Mouse (Mus musculus): ENCODE data around the gene Crocc. TPM values are rescaled to one million over a fixed set of nuclear protein-coding genes. Genes with fewer than 3 reads are reported as not detected.
A peak's percentile ranks its signal among the peaks of the same experiment; 100 is the strongest.

Gene Crocc
- total RNA-seq, 1 experiment from 2014 or later, result 12.1 TPM

DNA sequence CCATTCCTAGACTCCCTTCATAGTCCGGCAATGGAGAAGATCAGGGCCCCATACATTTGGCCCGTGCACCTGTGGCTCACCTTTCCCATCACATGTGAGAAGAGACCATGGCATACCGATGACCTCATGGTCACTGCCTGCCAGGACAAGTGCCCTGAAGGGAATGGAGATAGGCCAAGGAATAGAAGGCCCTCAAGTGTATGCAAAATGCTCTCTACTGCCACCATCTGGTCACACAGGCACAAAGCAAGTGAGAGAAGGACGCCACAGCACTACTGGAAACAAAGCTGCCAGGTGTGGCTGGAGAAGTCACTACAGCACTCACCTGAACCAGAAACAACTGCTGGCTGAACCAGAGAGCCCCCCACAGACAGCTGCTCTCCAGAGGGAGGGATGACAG, 9.4 kb upstream of the Crocc start:
- ATAC-seq (replicated peaks; ENCODE audit: insufficient number of reproducible peaks, low FRiP score, low TSS enrichment, poor library complexity, severe bottlenecking), result peak; percentile 55

DNA sequence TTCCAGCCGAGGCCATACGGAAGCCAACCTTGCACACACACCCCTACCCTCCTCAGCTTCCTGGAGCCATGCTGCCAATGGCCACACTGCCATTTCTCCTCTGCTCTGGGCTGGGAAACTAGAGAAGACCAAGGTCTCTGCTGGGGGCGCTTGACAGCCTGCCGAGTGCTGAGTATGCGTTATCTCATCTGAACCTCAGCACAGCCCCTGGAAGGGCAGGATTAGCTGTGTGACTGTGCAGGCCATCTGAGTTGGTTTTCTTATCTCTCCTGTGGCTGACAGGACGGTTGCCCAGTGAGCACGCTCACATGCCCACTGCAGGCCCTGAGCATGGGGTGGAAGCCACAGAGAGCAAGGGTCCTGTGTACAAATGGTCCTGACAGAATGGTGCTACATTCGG, 8.3 kb upstream of the Crocc start:
- ATAC-seq (replicated peaks; ENCODE audit: insufficient number of reproducible peaks, low FRiP score, low TSS enrichment, poor library complexity, severe bottlenecking), result no peak

DNA sequence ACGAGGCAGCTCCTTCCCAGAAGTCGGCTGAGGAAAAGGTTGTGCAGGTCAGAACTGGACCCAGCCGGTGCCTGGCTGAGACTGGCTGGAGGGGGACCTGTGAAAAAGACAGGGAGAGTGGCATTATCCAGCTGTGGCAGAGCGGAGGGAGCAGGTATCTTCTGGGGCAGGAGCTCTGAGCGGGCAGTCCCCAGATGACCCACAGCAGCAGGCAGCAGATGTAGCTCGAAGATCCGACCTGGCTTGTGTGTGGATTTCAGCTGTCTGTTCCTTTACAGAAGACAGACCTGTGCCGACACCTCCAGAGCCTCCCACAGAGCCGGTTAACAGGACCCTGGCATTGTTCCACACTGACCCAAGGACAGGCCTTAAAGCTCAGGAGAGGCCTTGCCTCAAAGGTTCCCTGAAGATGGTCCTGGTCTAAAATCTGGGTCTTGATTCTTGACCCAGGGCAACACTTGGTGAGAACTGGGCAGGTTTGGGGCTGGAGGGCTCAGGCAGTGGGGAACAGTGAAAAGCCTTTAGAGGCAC, 7.2 kb upstream of the Crocc start:
- no peak for ATAC-seq (replicated peaks; ENCODE audit: insufficient number of reproducible peaks, low FRiP score, low TSS enrichment, poor library complexity, severe bottlenecking)

DNA sequence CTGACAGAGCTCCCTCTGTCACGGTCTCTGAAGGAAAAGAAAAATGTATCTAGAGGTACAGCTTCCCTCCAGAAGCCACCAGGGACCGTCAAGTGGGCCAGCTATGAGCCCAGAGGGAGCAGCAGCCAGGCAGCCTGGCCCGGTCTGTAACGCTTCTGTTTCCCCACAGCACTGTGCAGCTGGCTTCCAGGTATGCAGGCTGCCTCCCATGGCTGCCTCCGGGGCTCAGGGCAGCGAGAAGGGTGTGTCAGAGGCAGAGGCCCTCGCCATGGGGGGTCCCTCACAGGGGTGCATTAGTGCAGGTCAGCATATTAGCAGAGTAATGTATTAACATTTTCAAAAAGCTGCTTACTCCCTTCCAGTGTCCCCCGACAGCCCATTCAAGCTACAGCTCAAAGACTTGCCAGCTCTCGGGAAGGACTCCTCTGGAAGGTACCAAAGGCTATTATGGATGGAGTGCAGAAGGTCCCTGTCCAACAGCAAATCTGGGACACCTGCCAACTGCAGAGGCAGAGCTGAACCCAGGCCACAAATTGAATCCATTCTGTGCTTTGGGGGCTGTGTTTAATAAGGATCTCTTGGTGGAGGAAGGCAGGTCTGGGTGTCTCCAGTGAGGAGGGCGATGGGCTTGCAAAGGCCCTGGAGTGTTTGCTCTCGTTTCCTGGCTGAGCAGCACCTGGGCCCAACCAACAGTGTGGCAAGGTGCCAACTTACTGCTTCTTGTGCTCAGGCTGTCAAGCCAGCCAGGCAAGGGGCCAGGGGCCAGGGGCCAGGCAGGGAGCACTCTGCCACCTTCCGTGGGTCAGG, 6.6 kb upstream of the Crocc start:
- no peak for ATAC-seq (replicated peaks; ENCODE audit: insufficient number of reproducible peaks, low FRiP score, low TSS enrichment, poor library complexity, severe bottlenecking)

DNA sequence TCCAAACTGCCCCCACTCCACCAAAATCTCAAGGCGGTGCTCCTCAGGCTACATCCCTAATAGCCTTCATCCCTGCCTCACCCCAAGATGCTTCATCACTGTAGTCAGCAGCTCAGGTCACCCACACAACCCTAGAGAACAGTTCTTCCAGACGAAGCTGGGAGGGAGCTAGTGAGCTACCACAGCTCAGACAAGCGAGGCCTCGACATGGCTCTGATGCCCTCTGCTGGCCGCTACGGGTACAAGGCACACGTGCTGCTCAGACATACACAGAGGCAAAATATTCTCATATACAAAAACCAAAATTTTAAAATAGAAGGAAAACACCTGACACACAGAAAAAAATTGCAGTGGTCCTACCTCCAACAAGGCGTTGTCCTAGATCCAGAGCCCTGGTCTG, 4.8 kb upstream of the Crocc start:
- peak; percentile 69 for ATAC-seq (replicated peaks; ENCODE audit: insufficient number of reproducible peaks, low FRiP score, low TSS enrichment, poor library complexity, severe bottlenecking)

DNA sequence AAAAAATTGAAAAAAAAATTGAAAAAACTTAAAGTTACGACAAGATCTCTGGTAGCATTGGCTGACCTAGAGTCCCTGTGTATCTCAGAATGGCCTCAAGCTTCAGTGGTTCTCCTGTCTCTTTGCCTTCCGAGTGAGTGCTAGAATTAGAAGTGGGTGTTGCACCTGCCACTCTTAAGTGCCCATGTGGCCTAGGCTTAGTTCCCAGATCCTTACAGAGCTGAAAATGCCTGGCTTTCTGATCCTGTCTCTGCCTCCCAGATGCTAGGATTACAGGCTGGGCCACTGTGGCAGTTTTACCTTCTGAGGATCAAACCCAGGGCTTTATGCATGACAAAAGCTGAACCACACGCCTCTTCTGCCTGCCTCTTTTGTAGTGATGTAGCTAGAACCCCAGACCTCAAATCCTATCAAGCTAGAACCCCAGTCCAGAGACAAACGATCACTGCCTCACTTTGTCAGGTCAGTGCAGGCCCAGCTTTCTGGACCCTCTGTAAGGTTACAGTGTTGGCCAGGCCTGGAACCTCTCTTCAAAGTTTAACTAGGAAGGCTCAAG, 3.8 kb upstream of the Crocc start:
- no peak for ATAC-seq (replicated peaks; ENCODE audit: insufficient number of reproducible peaks, low FRiP score, low TSS enrichment, poor library complexity, severe bottlenecking)

DNA sequence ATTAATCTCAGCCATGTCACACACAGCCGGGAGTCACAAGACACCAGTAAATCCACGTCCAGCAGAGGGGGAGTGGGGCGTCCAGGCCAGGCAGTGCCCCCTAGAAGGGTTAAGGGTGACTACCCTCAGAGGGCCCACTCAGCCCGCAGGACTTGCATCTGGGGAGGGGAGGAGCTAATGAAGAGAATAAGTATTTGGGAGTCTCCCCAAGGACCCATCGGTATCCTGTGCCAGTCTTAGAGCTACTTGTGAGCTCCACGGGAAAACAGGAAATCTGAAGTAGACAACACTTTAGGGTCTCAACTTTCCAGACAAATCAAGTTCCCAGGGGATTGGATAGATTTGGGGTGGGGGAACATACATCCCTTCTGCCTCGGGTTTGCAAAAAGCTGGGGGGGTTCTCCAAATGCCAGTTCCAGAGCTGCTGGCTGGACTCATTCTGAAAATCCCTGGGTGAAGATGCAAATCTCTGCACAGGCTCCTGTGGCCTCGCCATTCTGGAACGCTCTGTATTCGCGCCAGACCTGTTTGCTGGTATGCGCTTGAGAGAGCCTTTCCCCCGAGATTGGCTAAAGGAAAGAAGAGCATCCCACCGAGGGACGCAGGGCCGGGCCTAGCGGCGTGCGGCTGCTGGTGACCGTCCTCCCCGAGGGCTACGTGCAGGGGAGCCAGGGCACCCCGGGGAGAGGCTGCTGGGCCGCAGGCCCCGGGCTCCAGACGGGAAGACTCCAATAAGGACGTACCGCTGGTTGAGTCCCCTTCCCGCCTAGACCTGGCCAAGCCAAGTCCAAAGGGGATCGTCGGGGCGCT, 529 bp downstream of the Crocc start:
- 0 out of 2 replicates have a peak, but pooled peaks have one; percentile 0 for ATAC-seq (replicated peaks; ENCODE audit: insufficient number of reproducible peaks, low FRiP score, low TSS enrichment, poor library complexity, severe bottlenecking)

DNA sequence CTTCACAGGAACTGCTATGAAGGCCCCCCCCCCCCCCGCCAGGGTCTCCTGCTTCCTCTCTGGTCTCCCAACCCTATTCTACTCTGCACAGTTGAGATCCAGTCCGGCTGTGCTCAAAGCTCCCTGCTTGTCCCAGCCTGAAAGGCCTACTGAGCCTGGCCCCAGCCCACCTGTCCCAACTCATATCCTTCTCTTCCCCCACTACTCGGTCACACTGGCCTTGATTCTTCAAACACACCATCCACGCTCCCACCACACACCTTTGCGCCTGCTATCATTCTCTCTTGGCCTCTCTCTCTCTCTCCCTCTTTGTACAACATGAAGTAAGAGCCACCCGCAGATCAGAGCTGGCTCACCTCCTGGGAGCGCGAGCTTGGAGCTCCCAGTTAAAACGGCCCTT, 1.5 kb downstream of the Crocc start:
- no peak for ATAC-seq (replicated peaks; ENCODE audit: insufficient number of reproducible peaks, low FRiP score, low TSS enrichment, poor library complexity, severe bottlenecking)

DNA sequence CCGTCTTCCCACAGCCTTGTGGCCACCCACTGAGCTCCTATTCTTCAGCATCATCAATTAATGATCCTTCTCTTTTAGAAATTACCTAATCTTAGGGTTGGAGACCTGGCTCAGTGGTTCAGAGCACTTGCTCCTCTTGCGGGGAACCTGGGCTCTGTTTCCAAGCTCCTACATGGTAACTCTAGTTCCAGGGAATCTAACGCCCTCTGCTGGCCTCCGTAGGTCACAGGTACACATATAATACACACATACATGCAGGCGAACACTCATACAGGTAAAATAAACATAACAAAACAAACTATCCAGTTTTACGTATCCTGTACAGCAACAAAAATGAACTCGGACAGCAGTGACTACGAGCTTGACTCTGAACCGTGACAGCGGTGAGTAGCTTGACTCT, 3.4 kb downstream of the Crocc start:
- ATAC-seq (replicated peaks; ENCODE audit: insufficient number of reproducible peaks, low FRiP score, low TSS enrichment, poor library complexity, severe bottlenecking), result no peak

DNA sequence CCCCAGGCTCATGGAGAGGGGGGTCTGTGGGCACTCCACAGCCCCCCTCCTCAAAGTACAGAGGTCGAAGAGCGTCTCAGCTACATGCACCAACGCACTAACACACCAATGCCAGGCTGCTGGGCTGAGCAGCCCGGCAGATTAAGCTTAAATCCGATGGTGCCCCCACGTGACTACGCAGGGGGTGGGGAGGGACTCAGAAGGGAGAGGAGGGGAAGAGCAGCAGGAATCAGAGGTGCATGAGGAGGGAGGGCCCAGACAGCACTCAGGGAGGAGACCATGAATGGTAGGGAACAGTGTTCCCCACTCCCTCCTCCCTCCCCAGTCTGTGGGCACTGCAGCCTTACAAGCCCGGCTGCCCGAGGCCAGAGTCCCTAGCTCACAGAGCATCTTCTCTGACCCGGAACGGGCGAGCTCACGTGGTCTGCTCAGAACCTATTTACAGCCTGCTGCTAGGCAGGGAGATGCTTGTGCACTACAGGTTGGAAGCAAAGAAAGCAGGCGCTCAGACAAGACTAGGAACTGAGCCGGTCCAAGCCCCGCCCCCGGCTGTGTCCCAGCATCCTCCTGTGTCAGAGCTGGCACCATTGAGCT, 6.7 kb downstream of the Crocc start:
- no peak for ATAC-seq (replicated peaks; ENCODE audit: insufficient number of reproducible peaks, low FRiP score, low TSS enrichment, poor library complexity, severe bottlenecking)

DNA sequence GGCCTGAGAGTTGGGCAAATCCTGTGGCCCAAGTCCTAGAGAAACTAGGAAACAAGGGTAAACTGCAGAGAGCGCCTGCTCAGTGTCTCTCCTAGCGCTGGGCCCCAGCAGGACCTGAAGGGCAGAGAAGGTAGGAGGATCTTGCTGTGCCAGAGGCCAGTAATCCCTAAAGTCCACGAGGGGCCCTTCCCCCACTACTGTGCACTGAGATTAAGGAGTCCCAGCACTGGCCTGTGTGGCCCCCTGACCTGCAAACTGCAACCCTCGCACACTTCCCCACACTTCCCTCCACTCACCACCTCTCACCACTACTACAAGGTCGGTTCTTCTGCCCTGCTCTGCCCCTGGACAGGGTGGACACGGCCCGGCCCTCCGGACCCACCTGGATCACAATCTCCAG, 7.2 kb downstream of the Crocc start:
- no peak for ATAC-seq (replicated peaks; ENCODE audit: insufficient number of reproducible peaks, low FRiP score, low TSS enrichment, poor library complexity, severe bottlenecking)

DNA sequence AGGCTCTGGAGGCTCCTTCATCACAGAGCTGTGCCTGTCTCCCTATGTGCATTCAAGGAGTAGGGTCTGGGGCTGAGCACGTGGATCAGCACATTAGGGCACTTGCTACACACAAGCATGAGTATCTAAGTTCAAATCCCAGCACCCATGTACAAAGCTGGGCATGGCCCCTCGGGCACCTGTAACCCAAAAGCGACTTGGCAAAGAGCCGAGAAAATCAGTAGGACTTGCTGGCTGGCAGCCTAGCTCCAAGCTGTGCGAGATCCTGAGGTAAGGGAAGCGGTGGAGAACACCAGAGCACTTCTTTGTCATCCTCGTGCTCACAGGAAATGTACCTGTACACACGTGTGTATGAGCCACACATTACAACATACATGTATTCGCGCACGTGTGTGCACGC, 7.9 kb downstream of the Crocc start:
- no peak for ATAC-seq (replicated peaks; ENCODE audit: insufficient number of reproducible peaks, low FRiP score, low TSS enrichment, poor library complexity, severe bottlenecking)

DNA sequence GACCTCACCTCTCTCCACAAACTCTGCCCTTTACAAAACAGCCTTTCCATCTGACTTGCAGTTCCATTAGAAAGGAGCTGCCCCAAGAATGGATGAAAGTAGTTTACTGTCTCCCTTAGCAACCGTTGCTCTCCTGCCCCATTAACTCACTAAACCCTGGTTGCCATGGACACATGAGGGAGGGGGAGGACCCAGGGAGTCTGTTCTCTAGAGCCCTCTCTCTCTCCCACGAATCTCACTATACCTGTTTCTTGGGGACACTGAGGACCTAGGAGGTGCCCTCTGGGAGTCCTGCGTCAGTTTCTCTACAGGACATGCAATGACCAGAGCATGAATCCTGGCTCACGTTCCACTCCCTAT, 10.9 kb downstream of the Crocc start:
- ATAC-seq (replicated peaks; ENCODE audit: insufficient number of reproducible peaks, low FRiP score, low TSS enrichment, poor library complexity, severe bottlenecking), result no peak

DNA sequence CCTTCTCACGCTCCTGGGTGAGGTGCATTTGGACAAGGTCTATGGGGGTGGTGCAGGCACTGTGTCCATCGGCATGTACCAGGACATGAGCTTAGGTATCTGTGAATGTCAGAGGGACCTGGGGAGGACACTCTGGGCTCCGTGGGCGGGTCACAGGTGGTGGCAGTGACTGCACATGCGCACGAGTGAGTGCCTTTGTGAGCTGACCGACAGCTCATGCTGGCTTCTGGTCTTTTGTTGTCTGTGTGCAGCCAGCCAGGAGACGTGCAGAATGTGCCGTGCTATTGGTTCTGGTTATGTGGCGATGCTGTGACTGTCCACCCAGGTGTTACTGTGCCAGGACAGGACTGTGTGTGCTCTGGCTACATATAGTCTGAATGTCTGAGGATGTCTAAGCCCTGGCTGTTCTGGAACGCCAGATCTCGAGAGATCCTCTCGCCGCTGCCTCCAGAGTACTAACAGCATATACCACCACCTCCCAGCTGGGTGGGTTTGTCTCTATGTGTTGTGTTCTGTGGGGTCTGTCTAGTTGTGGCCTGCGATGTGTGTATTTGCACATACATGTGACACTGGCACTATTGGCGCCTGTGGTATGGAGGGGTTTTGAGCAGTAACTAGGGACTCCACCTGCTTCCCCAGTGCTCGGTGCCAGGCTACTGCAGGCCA, 11.4 kb downstream of the Crocc start:
- ATAC-seq (replicated peaks; ENCODE audit: insufficient number of reproducible peaks, low FRiP score, low TSS enrichment, poor library complexity, severe bottlenecking), result no peak

DNA sequence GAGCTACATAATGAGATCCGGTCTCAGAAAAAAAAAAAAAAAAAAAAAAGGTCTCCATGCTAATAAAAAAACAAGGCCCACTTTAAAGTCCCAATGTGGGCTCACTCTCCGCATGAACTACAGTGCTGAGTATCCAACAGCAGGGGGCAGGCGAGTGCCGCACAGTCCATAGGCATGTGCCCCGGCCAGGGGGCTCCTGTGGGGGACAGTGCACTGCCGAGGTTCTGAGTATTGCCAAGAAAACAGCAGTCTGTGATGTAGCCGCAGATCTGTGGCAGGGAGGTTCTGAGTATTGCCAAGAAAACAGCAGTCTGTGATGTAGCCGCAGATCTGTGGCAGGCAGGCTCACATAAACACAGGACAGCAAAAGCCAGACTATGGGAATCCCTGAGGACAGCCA, 15.5 kb downstream of the Crocc start:
- ATAC-seq (replicated peaks; ENCODE audit: insufficient number of reproducible peaks, low FRiP score, low TSS enrichment, poor library complexity, severe bottlenecking), result 0 out of 2 replicates have a peak, but pooled peaks have one; percentile 48

DNA sequence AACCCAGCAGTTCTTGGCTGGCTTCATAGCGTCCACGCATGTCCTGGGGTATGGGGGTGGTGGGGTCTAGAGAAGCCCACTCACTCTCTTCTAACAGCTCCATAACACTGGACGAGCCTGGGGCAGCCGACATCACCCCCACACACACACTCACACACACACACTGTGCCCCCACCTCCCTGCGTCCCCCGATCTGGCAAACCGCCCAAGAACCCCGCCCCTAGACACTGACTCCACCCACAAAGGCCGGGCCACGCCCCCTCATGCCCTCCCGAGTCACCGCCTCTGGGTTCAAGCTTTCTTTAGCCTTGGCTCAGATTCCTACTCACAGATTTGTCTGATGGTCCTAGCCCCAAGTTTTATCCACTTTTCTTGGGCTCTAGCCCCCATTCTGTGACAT, 19.2 kb downstream of the Crocc start:
- no peak for ATAC-seq (replicated peaks; ENCODE audit: insufficient number of reproducible peaks, low FRiP score, low TSS enrichment, poor library complexity, severe bottlenecking)

DNA sequence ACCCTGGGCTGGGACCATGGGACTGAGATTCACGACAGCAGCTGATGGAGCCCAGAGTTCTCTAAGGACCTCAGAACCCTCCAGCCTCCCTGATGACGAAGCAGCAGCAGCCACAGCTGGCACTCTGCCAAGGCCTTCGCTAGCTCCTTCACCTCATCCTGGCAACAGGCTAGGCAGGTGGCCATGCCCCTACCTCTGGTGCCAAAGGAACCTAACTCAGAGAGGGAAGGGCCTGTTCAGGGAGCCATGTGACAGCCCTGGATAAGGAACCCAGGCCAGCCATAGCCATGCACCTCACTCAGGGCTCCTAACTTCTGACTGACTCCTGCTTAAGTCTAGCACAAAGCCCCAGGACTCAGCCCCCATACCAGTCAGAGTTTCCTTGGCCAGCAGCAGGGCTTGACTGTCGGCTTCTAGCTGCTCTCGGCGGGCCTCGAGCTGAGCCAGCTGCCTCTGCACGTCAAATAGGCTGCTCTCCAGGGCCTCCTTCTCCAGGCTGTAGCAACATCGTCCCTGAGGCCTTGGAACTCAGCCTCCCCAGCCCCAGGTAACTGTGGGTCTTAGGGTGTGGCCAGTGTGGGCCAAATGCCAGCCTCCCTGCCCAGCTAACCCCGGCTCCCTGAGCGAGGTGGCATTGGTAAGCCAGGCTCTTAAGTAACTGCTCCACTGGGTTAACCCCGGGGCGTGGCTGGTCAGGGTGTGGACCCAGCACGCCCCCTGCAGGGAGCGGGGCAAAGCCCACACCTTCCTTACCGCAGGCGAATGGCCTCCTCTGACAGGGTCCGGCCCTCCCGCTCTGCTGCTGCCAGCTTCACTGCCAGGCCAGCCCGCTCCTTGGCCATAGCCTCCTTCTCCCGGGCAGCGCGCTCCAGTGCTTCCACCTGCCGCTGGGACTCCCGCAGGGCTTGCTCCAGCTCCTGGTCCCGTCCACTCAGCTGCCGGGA, 26.5 kb downstream of the Crocc start:
- no peak for ATAC-seq (replicated peaks; ENCODE audit: insufficient number of reproducible peaks, low FRiP score, low TSS enrichment, poor library complexity, severe bottlenecking)

DNA sequence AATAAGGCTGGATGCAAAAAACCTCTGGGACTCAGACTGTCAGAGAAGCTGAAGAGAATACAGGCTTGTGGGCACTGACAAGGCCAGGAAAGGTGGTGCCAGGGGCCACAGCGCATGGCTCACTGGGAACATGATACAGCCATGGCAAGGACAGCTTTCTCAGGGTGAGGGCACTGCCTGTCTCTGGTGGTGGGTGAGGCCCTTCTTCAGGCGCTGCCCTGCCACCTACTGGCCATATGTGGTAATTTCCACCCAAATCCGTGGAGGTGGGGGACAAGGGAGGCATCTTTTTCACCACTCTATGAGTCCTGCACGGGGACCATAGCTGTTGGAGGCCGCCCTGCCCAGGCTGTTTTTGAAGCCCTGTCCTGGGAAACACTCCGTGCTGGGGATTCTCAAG, 28.6 kb downstream of the Crocc start:
- peak; percentile 85 for ATAC-seq (replicated peaks; ENCODE audit: insufficient number of reproducible peaks, low FRiP score, low TSS enrichment, poor library complexity, severe bottlenecking)
